Mouse (Mus musculus) forebrain, embryonic 14.5 days (tissue): ENCODE data around the gene Dirc2. TPM values are rescaled to one million over a fixed set of nuclear protein-coding genes. Genes with fewer than 3 reads are reported as not detected.

Experiments
- ATAC-seq: fragments of 200-750 bp; cut with Nextera tagmentation; 2 replicates; pipeline ENCODE4 v1.8.0; 2017; ENCODE audit warnings: mild to moderate bottlenecking, moderate library complexity
- DNase-seq: peaks from one replicate; pipeline ENCODE4 v3.0.0-alpha.2; 2015; ENCODE audit warnings: low spot score
- H3K27ac ChIP-seq: fragments of 300-500 bp; sonication (generic); 2 replicates; pipeline ENCODE4 v1.5.1; 2014; ENCODE audit warnings: low read depth, mild to moderate bottlenecking, control low read depth, low read length, moderate library complexity
- H3K27me3 ChIP-seq: fragments of 300-500 bp; sonication (generic); replicated peaks from 2 replicates; pipeline ENCODE4 v1.6.1; 2014; ENCODE audit warnings: low read length, control low read depth, mixed read lengths; ENCODE audit not compliant: control insufficient read depth, insufficient read depth
- H3K36me3 ChIP-seq: fragments of 300-500 bp; sonication (generic); 2 replicates; pipeline ENCODE4 v1.6.1; 2014; ENCODE audit warnings: low read length, control low read depth; ENCODE audit not compliant: control insufficient read depth, insufficient read depth
- H3K4me1 ChIP-seq: fragments of 300-500 bp; sonication (generic); 2 replicates; pipeline ENCODE4 v1.6.1; 2014; ENCODE audit warnings: antibody characterized with exemption, low read length, control low read depth; ENCODE audit not compliant: control insufficient read depth, insufficient read depth
- H3K4me2 ChIP-seq: fragments of 300-500 bp; sonication (generic); 2 replicates; pipeline ENCODE4 v1.6.1; 2014; ENCODE audit warnings: mild to moderate bottlenecking, control low read depth, low read length
- H3K4me3 ChIP-seq: fragments of 300-500 bp; sonication (generic); 2 replicates; pipeline ENCODE4 v1.5.1; 2014; ENCODE audit warnings: low read depth, low read length, control low read depth
- H3K9ac ChIP-seq: fragments of 300-500 bp; sonication (generic); 2 replicates; pipeline ENCODE4 v1.6.1; 2014; ENCODE audit warnings: mild to moderate bottlenecking, low read length, control low read depth, moderate library complexity
- H3K9me3 ChIP-seq: fragments of 300-500 bp; sonication (generic); replicated peaks from 2 replicates; pipeline ENCODE4 v1.6.1; 2016; ENCODE audit warnings: low read length, control low read depth, mixed read lengths; ENCODE audit not compliant: control insufficient read depth
- WGBS: fragments of 180-500 bp; shearing (Covaris S2); extraction: QIAGEN DNeasy Blood & Tissue Kit; methylation state at CpG from one replicate; pipeline ENCODE4 v1.1.7; 2014; 5-methylcytosine and 5-hydroxymethylcytosine counted together
- polyA plus RNA-seq: library from polyadenylated mRNA; unstranded; fragments of >200 nt; fragmentation: Nextera tagmentation; extraction: Ambion mirVana; gene quantifications from 2 replicates; pipeline ENCODE4 v1.2.1, GENCODE M21; 2014

The Dirc2 gene
- polyA plus RNA-seq, 1 experiment from 2014 or later = 40.7 TPM

DNA sequence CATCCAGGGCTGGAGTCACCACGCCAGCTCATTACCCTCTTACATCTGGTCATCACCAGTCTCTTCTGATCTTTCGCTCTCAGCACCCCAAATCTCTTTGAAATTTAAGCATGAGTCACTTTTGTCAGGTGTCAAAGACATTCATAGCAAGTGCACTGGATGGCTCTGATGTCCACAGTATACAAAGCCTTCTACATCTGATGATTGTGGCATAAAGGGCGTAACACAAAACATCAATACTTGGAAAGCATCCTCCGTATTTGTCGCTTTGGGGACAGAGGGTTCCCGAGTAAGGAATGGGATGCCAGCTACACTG, 729 bp downstream of the Dirc2 start:
- peak overlapping the region; percentile 87 for H3K4me3 ChIP-seq
- H3K27ac ChIP-seq = no peak overlapping the region
- WGBS = 29% methylated on average over 6 of the region's 6 CpGs
- no peak for ATAC-seq
- H3K4me2 ChIP-seq = peak overlapping the region; percentile 95
- H3K27me3 ChIP-seq = no peaks in the 10 kb centered on the region
- no peak for DNase-seq
- peak overlapping the region; percentile 95 for H3K9ac ChIP-seq
- no peaks in the 10 kb centered on the region for H3K9me3 ChIP-seq
- H3K36me3 ChIP-seq = no peaks in the 10 kb centered on the region
- peaks cover 24% of the 10 kb centered on the region for H3K4me1 ChIP-seq

DNA sequence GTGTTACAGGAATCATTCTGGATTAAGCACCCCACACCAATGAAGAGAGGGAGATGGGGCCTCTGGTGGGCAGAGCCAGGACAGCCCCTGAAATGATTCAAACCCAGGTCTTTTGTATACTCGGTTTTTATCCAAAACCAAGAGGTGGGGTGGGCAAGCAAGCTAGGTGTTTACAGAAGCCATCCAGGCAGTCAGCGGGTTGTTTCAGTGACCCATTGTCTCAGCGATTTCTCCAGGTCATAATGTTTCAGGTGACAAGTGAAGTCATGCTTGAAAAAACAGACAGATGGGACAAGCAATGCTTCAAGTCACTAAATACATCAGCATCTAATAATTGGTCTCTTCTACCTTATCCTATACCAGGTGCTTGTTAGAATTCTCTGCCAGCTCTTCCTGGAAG, 2.8 kb downstream of the Dirc2 start:
- no peak overlapping the region for H3K27ac ChIP-seq
- WGBS = 79% methylated on average over 3 of the region's 3 CpGs
- H3K9ac ChIP-seq = no peak overlapping the region
- H3K4me3 ChIP-seq = no peak overlapping the region
- H3K27me3 ChIP-seq = no peaks in the 10 kb centered on the region
- no peak for ATAC-seq
- no peaks in the 10 kb centered on the region for H3K36me3 ChIP-seq
- H3K9me3 ChIP-seq = no peaks in the 10 kb centered on the region
- no peak overlapping the region for H3K4me2 ChIP-seq
- H3K4me1 ChIP-seq = peaks cover 21% of the 10 kb centered on the region
- DNase-seq = no peak

DNA sequence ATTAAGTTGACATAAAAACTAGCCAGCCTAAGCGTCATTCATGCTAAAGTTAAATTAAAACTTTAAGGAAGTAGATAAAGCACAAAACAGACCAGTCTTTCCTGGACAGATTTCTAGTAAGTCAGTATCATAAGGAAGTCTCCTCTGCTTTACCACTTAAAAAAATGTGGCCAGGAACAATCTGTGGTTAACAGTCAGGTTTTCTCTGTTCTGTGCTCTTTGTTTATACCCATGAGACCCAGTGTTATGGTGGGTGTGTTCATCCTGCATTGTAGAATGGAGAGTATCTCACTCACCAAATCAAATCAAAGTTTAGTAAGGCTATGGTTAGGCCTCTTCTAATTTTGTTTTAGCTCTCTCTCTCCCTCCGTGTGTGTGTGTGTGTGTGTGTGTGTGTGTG, 3.7 kb downstream of the Dirc2 start:
- Histone ChIP-seq H3K9ac (no peak overlapping the region), H3K27ac (no peak overlapping the region), H3K36me3 (no peaks in the 10 kb centered on the region), H3K4me1 (peaks cover 13% of the 10 kb centered on the region), H3K4me2 (no peak overlapping the region), H3K9me3 (no peaks in the 10 kb centered on the region), H3K27me3 (no peaks in the 10 kb centered on the region), H3K4me3 (no peak overlapping the region)
- WGBS = 82% methylated on average over 2 of the region's 2 CpGs
- no peak for DNase-seq
- no peak for ATAC-seq

DNA sequence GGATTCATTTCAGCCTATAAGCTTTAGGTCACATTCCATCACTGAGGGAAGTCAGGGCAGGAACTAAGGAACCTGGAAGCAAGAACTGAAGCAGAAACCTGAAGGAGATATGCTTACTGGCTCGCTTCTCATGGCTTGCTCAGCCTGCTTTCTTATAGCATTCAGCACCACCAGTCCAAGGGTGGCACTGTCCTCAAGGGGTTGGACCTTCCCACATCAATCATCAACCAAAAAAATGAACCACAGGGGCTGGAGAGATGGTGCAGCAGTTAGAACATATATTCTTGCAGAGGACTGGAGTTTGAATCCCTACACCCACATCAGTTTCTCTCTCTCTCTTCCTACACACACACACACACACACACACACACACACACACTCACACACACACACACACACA, 4.2 kb downstream of the Dirc2 start:
- DNase-seq = no peak
- 76% methylated on average over 1 of the region's 1 CpGs for WGBS
- no peak for ATAC-seq
- H3K27ac ChIP-seq = no peak overlapping the region
- no peak overlapping the region for H3K4me2 ChIP-seq
- no peak overlapping the region for H3K9ac ChIP-seq
- H3K27me3 ChIP-seq = no peaks in the 10 kb centered on the region
- no peaks in the 10 kb centered on the region for H3K36me3 ChIP-seq
- peaks cover 13% of the 10 kb centered on the region for H3K4me1 ChIP-seq
- no peaks in the 10 kb centered on the region for H3K9me3 ChIP-seq
- no peak overlapping the region for H3K4me3 ChIP-seq

DNA sequence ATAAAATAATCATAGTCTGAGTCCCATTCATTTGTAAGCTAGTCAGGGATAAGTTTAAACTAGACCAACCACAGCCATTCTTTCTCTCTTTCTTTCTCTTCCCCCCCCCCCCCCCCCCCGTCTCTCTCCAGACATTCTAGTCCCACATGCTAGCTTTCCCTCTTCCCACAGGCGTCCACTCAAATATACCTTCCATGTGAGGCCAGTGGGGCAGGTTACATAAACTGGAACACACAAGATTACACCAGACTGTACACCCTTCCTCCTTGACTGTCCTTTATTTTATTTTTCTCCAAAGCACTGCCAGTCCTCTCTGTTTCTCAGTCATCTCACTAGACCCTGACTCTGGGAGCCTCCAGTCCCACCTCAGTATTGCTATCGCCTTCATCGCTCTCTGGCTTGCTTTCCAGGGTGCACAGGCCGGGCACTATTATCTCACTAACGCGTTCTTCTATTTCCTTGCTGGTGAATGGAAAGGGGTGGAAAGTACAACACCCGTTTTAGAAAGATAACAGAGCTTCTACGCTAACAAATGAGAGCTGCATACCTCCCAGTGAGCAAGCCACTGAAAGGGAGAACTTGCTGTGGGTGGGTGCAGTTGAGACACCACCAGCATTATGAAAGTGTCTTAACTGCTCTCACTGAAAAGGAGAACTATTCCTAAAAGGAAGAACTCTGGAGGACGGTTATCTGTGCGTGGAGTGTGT, 5.4 kb downstream of the Dirc2 start:
- no peak for ATAC-seq
- H3K4me3 ChIP-seq = no peak overlapping the region
- 81% methylated on average over 10 of the region's 11 CpGs for WGBS
- H3K9ac ChIP-seq = no peak overlapping the region
- no peak overlapping the region for H3K27ac ChIP-seq
- no peaks in the 10 kb centered on the region for H3K9me3 ChIP-seq
- no peaks in the 10 kb centered on the region for H3K36me3 ChIP-seq
- H3K27me3 ChIP-seq = no peaks in the 10 kb centered on the region
- no peak for DNase-seq
- no peak overlapping the region for H3K4me2 ChIP-seq
- peaks cover 13% of the 10 kb centered on the region for H3K4me1 ChIP-seq

DNA sequence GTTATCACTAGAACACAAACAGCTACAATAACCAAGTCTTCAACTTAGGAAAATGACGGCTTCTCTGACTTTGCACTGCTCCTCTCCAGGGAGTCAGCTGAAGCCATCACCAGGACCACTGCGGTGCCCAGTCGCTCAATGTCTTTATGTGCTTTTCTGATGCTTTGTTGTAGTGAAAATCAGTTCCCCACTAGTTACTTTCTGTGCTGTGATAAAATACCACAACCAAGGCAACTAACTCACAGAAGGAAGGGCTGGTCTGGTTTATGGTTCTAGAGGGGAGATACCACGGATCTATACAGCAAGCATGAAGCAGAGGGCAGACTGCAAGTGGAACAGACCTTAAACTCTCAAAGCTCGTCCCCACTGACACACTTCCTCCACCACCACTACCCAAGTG, 9.8 kb downstream of the Dirc2 start:
- H3K4me1 ChIP-seq = no peaks in the 10 kb centered on the region
- H3K36me3 ChIP-seq = no peaks in the 10 kb centered on the region
- no peak overlapping the region for H3K9ac ChIP-seq
- 87% methylated on average over 5 of the region's 5 CpGs for WGBS
- H3K9me3 ChIP-seq = no peaks in the 10 kb centered on the region
- H3K4me3 ChIP-seq = no peak overlapping the region
- no peak for DNase-seq
- H3K27ac ChIP-seq = no peak overlapping the region
- H3K4me2 ChIP-seq = no peak overlapping the region
- no peaks in the 10 kb centered on the region for H3K27me3 ChIP-seq
- no peak for ATAC-seq

DNA sequence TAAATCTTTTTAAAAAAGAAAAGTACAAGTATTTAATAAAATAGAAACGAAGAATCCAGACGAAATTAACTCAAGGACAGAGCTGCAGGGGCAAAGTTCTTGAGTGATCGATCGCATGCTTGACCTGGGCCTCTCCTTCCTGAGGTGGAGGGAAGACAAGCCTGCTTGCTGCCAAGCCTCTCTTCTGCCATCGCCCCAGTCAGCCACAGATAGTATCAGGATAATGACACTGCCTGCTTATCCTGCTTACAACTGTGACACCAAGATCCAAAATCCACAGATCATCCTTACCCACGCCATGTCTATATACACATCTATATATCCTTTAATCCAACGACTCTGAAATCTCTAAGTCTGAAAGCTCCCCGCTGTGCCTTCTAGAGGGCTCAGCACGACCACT, 12.5 kb downstream of the Dirc2 start:
- Histone ChIP-seq H3K9ac (no peak overlapping the region), H3K36me3 (no peaks in the 10 kb centered on the region), H3K27ac (no peak overlapping the region), H3K4me2 (no peak overlapping the region), H3K9me3 (no peaks in the 10 kb centered on the region), H3K4me3 (no peak overlapping the region), H3K4me1 (no peaks in the 10 kb centered on the region), H3K27me3 (no peaks in the 10 kb centered on the region)
- ATAC-seq = no peak
- no peak for DNase-seq
- WGBS = 85% methylated on average over 9 of the region's 9 CpGs

DNA sequence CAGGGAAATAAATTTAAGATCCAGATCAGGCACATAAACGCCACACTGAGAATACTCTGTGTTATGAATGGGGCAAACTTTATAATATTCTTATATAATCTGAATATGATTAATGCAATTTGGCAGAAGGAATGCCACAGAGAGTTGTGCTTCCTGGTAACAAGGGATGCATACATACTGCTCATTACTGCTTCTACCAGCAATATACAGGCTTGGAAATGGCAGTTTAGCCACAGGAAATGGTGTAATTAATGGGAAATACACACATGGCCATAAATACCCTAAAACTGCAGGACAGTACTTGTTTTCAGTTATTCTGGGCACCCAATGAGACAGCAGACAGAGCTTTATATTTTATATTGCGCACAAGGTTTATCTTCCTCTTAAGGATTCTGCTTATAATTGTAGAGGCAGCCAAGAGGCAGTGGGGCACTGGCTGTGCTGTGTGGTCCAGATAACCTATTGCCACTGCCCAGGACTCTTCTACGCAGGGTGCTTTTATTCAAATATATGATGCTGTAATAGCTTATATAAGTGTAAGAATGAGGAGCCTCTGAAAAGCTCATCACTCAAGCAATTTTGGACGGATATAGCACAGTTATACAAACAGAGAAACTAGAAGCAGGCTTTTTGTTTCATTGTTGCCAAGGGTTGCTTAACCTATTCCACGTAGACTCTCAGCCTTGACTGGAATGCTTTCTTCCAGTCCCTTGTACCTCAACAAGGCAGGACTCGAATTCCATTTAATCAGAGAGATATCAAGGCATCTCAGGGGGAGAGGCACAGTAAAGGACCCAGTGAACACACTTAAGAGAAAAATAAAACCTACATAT, 13.4 kb downstream of the Dirc2 start:
- no peaks in the 10 kb centered on the region for H3K27me3 ChIP-seq
- no peak overlapping the region for H3K27ac ChIP-seq
- H3K4me1 ChIP-seq = no peaks in the 10 kb centered on the region
- H3K36me3 ChIP-seq = no peaks in the 10 kb centered on the region
- ATAC-seq (no peak), DNase-seq (no peak)
- no peak overlapping the region for H3K9ac ChIP-seq
- H3K4me3 ChIP-seq = no peak overlapping the region
- H3K9me3 ChIP-seq = no peaks in the 10 kb centered on the region
- H3K4me2 ChIP-seq = no peak overlapping the region
- WGBS = 86% methylated on average over 6 of the region's 6 CpGs

DNA sequence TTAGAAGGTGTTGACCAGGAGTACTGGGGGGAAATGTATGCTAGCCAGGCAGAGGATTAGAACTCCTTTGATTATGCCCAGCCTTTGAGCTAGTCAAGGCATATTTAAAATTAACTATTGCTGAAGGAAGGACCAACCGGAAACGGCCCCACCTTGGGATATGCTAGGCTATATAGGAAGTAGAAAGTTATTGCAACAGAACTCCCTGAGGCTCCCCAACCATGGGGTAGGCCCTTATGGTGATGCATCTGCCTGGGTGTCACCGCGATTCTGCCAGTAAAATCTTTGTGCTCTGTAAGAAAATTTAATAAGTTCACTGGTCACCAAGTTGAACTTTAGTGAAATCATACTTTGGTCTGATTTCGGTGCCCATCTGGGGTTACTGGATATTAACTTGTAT, 15.2 kb downstream of the Dirc2 start:
- DNase-seq = no peak
- ATAC-seq = no peak
- Histone ChIP-seq H3K27me3 (no peaks in the 10 kb centered on the region), H3K4me1 (no peaks in the 10 kb centered on the region), H3K36me3 (no peaks in the 10 kb centered on the region), H3K9ac (no peak overlapping the region), H3K27ac (no peak overlapping the region), H3K9me3 (no peaks in the 10 kb centered on the region), H3K4me2 (no peak overlapping the region), H3K4me3 (no peak overlapping the region)
- WGBS = 87% methylated on average over 5 of the region's 5 CpGs
